Mouse (Mus musculus) left cerebral cortex, postnatal 10 days (tissue): ENCODE measurements around the gene Gm44511. TPM values are rescaled to one million over a fixed set of nuclear protein-coding genes. Genes with fewer than 3 reads are reported as not detected.
"Not testable (repeated sequence)": the region's sequence is repeated elsewhere in the genome, so short reads cannot be mapped to it uniquely, and the experiment has no call there.

Experiments used
- DNase-seq, 2 experiments: peaks; one replicate each; pipeline ENCODE4 v3.0.0; 2021 to 2022; ENCODE audit warnings: low spot score in 2 of 2, mixed read lengths in 1 of 2; ENCODE audit errors: extremely low spot score in 1 of 2
- intact Hi-C: fragments of 180-260 bp; cut with DNase I; formaldehyde crosslinking; loops from one replicate; pipeline ENCODE4 v1.15.1; 2025
- total RNA-seq, 2 experiments: library from RNA; stranded (reverse); gene quantifications; 2 replicates each; pipeline ENCODE4 v1.2.3; 2021

Gene Gm44511
- total RNA-seq, 2 experiments from 2014 or later = not detected

DNA sequence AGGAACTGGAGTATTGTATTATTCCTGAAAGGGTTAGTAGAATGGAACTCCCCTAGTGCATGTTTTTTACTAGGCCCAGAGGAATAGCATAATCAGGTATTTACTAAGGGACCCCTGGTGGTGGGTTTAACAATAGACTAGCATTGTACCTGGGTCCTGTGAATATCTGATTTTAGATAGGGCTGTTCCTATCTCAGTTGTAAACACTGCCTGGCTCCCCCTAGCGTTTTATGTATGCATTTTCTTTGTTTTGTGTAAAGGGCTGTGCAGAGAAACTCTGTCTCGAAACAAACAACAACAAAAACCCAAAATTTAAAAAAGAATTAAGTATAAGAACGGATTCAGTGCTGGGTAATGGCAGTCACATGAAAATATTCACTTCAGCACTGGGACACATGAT lies 19.1 kb downstream of the Gm44511 start:
- no peak for DNase-seq
- intact Hi-C loops = loop anchor here (10.0 kb wide), 1 partner anchor 558 kb away; no protein-coding TSS in a partner anchor

DNA sequence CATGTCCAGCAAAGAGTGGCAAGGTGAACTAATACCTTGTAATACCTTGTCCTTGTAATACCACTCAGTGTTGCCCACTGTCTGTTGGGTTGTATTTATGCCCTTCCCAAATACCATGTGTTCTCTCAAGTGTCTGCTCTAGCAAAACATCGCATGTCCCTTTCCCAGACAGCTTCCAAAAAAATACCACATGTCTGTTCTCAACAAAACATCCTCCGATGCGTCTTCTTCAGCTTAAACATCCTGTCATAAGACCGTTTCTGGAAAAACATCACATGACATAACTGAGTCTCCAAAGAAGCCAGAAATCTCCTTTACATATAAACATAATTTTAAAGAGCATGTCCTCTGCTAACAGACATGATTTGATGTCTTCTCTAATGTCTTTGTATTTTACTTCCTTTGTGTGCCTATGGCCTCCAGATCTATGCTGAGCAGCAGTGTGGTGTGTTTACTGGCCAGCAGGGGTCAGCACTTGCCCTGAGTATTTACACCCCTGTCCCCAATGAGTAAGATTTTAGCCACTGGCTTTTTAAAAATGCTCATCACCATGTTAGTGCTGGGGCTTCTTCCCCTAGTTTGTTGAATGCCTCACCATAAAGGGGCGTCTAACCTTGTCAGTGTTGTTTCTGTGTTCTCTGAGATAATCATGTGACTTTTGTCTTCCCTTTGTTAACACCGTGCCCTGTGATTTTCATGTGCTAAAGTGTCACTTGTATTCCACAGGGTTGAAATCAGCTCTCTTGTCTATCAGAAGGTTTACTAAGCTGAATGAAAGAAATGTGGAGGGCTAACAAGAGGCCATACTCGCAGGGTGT lies 21.1 kb downstream of the Gm44511 start:
- DNase-seq = peak; percentile 47 to 67
- intact Hi-C loops = loop anchor here (10.0 kb wide), 1 partner anchor 560 kb away; no protein-coding TSS in a partner anchor

DNA sequence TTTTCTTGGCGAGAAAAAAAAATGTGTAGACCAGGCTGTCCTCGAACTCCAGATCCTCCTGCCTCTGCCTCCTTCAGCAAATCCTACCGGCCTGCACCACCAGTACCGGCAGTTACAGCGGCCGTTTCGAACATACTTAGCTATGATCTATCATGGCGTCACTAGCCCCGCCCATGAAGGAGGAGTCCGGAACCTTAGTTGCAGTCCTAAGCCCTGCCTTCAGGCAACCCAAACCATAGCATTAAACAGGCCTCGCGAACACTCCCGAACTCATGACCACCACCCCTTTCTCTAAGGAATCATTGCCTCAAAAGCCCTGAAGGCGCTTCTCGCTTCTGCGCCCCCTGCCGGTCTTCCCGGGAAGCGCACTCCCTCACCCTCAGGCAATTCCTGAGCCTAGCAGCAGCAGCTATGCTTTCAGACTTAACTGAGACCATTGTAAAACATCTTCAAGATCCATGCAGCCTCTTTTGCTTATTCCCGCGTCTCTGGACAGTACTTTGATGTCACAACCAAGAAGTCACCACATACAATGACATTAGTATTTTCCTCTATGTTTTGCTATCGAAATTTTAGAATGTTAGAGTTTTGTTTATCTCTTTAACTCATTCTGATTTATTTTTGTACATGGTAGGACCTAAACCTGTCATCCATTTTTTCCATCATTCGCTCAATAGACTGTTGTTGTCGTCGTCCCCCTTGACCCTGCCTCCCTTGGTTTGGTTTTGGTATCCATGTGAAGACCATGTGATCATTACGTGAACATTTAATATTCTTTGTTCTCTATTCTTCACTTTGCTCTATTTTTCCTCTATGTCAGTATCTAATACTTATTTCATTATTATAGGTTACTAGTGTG lies 22.9 kb downstream of the Gm44511 start:
- peak; percentile 94 to 95 for DNase-seq
- intact Hi-C loops = loop anchor here (2.0 to 10.0 kb wide), 2 partner anchors 40 to 562 kb away; no protein-coding TSS in a partner anchor

DNA sequence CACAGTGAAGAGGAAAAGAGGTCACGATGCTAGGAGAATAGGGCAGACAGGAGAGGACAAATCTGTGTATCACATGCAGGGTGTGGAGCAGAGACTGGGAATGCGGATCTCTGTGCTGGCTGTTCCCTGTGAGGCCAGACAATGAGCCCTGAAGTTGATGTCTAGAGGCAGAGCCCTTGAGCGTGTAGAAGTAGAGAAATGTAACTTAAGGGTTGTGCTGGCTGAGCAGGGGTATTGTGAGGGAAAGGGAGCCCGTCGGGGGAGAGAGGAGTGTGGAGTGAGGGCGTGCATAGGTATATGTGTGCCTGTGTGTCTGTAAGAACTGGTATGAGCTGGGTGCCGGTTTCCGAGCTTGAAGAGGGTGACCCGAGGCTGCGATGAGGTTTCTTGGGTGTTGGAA lies 23.6 kb downstream of the Gm44511 start:
- no peak for DNase-seq
- intact Hi-C loops = loop anchor here (2.0 to 10.0 kb wide), 2 partner anchors 40 to 562 kb away; no protein-coding TSS in a partner anchor

DNA sequence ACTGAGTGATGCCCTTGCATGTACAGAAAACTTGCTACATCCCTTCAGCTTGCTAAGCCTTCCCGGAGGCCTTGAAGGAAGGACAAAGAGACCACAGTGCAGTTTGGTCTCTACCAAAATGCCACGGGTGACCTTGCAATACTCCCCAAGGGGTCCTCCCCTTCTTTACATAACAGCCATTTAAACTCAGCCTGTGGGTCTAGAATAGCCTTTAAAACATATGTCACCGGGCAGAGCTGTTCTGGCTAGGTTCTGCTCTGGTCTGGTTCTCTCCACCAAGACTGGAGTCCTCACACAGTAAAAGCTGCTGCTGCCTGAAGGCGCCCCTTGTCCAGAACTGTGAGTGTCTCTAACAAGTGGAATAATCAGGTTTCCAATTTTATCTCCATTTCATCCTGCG lies 25.4 kb downstream of the Gm44511 start:
- DNase-seq = not testable (repeated sequence)
- intact Hi-C loops = loop anchor here (10.0 kb wide), 1 partner anchor 564 kb away; no protein-coding TSS in a partner anchor

DNA sequence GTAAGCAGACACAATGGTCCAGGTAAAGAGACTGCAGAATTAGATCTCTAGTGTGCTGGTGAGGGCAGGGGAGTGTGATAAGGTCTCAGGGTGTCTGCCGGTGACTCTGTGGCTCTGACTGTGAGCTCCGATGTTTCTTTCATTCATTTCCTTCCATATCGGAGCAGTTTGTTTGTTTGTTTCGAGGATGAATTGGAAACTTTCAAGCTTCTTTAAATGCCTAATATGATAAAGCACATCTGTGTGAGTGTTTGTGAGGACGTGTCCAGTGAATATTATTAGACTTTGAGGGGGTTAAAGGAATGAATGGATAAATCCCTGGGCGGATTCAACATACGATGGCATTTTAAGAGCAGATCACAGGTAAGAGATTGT lies 26.2 kb downstream of the Gm44511 start:
- DNase-seq = no peak
- intact Hi-C loops = loop anchor here (2.0 to 10.0 kb wide), 2 partner anchors 39 to 565 kb away; no protein-coding TSS in a partner anchor

DNA sequence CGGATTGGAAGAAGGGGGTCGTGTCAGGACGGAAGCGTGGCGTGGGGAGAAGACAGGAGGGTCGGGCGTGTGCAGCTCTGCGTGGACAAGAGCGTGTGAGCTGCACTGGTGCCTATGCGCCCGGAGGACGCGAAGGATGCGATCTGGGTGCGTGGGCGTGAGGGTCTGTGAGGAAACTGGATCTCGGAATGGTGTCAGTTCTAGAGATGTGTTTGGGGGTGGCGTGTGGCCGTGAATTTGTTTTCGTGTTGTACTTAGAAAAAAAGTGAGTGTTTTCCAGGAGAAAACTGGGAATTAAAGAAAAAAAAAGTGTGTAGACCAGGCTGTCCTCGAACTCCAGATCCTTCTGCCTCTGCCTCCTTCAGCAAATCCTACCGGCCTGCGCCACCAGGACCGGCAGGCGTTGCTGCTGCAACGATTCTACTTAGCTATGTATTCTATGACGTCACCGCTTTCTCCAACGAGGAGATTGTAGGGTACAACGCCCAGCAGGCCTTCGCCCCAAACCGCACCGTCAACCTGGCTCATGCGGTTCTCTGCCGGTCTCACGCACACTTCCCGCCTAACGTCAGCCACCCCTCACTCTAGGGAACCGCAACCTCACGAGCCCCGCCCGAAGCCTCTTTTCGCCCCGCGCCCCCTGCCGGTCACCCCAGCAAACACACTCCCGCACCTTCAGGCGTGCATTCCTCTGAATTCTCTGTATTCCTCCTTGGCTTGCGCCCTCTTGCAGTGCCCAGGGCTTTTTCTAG lies 26.8 kb downstream of the Gm44511 start:
- intact Hi-C loops = loop anchor here (2.0 kb wide), 1 partner anchor 39 kb away; no protein-coding TSS in a partner anchor
- DNase-seq = peak; percentile 82 to 83

DNA sequence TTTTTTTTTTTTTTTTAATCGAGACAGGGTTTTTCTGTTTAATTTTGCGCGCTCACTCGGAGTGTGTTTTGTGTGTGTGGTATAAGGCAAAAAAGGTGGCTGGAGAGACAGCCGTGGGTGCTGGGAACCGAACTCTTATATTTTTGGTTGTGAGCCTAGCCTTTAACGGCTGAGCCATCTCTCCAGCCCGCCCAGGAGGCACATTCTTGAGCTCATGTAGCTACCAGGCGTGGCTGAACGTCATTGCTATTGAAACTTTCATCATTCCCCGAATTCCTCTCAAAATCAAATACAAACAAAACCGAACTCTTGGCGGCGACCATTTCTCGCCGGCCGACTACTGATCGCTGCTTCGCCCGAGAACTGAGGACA lies 27.4 kb downstream of the Gm44511 start:
- intact Hi-C loops = loop anchor here (2.0 kb wide), 1 partner anchor 38 kb away; no protein-coding TSS in a partner anchor
- DNase-seq = peak; percentile 70 to 74

DNA sequence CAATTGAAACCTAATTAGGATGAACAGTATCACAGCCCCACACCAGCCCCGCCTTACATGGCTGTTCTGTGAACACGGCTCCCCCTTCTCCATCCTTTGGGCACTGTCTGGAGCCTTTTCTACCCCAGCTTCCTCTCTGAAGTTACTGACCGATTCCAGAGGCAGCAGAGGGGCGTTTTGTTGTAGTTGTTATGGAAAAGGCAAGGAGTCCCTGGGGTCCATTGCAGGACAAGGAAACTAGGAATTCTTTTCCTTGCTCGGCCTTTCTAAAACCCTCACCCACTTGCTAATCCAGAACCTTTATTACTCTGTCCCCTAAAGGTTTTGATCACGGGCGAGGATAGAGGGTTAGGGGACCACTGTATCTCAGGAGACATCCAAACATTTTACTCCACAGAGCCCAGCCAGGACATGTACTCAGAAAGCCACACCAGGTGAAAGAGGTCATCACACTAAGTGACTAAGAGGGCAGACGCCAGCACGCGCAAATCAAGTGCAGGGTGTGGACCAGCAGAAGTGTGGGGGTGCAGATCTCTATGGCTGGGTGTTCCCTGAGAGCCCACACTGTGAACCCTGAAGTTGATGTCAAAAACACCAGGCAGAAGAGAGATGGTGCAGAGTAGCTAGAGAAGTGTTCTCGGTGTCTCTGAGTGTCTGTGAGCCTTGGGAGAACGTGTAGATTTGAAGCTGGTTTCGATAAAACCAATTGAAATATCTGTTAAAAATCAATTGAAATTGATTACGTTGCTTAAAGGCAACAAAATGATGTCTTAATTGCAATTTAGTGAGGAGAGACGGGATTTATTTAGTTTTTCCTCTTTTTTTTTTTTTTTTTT lies 28.0 kb downstream of the Gm44511 start:
- intact Hi-C loops = loop anchor here (2.0 kb wide), 1 partner anchor 37 kb away; no protein-coding TSS in a partner anchor
- peak in 1 of 2 experiments; percentile 13 for DNase-seq

DNA sequence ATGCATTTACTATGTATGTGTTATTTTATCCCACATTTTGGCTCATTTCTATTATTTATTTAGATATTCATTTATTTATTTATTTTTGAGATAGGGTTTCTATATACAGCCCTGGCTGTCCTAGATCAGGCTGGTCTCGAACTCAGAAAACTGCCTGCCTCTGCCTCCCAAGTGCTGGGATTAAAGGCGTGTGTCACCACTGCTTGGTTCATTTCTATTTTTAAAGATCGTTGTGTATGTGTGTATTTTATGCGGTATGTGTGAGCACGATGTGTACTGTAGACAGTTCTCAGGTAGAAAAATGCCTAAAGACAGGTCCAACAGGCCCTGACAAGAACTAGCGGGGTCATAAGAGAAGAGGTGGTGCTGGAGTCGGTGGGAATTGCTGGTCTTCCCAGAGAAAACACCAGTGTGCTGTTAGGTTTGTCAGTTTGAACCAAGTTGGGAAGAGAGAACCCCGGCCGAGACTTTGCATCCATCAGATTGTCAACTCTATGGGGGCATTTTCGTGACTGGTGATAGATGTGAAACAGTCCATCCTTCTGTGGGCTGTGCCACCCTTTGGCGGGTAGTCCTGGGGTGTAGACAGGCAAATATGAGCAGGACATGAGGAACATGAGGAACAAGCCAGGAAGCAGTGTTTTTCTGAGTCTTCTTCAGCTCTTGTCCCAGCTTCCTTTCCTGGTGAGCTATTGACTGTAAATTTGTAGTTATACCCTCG lies 28.8 kb downstream of the Gm44511 start:
- no peak for DNase-seq
- intact Hi-C loops = no loop called here

DNA sequence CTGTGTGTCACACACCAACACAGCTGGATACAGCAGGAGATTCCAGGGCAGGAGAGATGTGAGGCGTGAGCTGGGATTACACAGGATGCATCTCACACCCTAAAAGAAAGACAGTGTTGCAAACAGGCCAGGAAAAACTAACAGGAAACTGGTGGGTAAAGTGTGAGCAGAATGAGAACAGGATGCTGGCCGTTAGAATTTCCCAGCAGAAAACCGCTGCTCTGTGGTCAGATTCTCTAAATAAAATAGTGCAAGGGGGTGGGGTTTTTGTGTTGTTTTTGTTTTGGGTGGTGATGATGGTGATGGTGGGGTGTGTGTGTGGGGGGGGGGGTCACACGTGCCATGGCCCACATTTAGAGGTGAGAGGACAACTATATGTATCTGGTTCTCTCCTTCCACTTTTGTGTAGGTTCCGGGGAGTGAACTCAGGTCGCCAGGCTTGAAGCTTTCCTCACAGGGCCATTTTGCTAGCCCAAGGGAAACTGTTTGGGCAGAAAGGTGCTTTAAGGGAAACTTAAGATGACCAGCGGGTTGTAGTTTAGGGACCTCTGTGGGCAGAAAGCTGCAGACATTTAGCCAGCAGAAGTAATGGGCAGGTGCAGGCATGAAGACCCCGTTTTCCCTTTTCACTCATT lies 29.7 kb downstream of the Gm44511 start:
- no peak for DNase-seq
- intact Hi-C loops = no loop called here

DNA sequence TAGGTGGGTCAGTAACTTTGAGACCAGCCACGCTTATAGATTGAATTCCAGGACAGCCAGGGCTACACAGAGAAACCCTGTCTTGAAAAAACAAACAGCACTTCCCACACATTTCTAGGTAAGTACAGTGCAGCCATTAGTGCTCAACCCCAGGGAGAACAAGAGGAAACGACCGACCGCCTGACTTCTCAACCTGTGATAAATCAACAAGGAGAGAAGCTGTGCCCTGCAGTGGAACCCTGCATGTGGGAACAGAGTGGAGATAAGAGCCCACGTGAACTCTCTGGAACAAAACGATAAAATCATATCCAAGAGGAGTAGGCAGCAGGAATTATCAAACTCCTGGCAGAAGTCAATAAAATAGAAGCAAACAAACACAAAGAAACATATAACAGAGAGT lies 32.4 kb downstream of the Gm44511 start:
- intact Hi-C loops = no loop called here
- no peak for DNase-seq

DNA sequence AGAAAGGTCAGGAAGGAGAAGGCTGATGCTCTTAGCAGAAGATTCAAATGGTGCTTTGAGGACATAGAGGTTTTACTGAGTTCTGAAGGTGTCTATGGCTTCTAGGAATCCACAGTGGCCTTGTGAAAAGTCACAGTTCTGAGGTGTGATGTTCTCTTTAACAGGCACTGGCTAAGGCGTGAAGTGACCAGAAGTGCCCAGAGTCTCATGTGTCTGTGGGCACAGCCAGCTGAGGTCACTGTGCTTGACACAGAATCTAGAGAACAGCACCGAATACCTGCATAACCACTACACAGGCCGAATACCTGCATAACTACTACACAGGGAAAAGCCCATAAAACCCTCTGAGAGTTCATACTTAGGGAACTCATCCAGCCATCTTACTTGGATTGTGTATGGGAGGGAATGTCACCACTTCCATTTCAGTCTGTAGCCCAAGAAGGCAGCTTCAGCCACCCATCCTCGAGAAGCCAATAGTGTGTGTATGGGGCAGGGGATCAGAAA lies 35.6 kb downstream of the Gm44511 start:
- intact Hi-C loops = loop anchor here (2.0 kb wide), 1 partner anchor 166 kb away; no protein-coding TSS in a partner anchor
- not testable (repeated sequence) for DNase-seq

DNA sequence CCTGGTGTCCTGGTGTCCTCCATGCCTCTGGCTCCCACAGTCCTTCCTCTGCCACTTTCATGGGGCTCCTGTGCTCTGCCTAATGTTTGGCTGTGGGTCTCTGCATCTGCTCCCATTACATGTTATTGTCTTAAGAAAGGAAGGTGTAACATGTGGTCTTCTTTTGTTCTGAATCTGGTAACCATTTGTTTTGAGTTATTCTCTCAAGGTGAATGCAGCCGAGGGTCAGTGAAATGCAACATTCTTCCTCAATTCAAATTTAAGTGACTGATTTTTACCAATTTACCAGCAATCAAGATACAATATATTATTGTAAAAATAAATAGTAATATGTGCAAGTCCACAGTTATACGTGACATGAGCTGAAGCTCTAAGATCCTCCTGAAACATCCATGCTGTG lies 37.0 kb downstream of the Gm44511 start, which contains the start of gene Klrb1c:
Klrb1c (minus strand) TSS at position 101 of the 400 bp plus-strand sequence.
- intact Hi-C loops = no loop called here

DNA sequence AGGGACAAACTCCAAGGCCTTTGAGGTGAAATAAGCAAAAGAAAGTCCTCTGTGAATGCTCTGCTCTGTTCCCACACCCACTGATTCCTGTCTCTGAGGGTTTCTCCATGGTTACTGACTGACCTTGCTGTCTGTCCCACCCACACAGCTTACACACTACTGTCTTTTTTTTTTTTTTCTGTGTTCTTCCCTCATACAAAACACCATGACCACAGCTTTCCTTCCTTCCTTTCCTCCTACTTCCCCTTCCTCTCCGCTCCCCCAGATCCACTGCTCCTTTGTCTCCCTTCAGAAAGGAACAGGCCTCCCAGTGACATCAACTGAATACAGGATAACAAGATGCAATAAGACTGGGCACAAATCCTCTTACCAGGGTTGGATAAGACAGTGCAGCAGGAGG lies 37.6 kb downstream of the Gm44511 start:
- intact Hi-C loops = no loop called here
- DNase-seq = no peak

More for the DNA sequence above, 37.0 kb downstream of the Gm44511 start, which contains the start of gene Klrb1c:
- DNase-seq = no peak

DNA sequence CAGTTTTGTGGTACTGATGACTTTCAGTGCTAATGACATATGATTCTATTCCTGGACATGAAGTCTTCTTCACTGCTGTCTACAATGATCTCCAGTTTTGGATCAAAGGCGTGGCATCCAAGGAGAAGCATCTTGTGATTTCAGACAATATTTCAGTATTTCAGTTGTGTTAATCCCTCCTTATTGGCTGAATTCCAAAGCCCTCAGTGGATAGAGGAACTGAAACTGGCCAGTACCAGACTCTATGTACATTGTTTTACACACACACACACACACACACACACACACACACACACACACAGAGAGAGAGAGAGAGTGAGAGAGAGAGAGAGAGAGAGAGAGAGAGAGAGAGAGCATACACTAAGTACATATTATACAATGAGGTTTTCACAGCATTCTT lies 39.7 kb downstream of the Gm44511 start:
- DNase-seq, intact Hi-C loops: not testable (repeated sequence)
